Mouse (Mus musculus): ENCODE data around the gene Actb.

- no peak for TF ChIP-seq CTCF (conservative IDR thresholded peaks at IDR 0.05; ENCODE audit: low read length)
- no peak for TF ChIP-seq NANOG (IDR thresholded peaks at IDR 0.05; ENCODE audit: borderline replicate concordance, low read length)
Observed at GRCm38 (mm10) chr5:142926940-142927228, 20.3 kb upstream of the Actb start.

All from E14TG2a.4 (cell line).